Mouse (Mus musculus): Measurements from ENCODE around the gene Aanat. TPM values are rescaled to one million over a fixed set of nuclear protein-coding genes. Genes with fewer than 3 reads are reported as not detected.
A peak's percentile ranks its signal among the peaks of the same experiment; 100 is the strongest.

The Aanat gene
- total and polyA plus RNA-seq, 2 experiments, result not detected

DNA sequence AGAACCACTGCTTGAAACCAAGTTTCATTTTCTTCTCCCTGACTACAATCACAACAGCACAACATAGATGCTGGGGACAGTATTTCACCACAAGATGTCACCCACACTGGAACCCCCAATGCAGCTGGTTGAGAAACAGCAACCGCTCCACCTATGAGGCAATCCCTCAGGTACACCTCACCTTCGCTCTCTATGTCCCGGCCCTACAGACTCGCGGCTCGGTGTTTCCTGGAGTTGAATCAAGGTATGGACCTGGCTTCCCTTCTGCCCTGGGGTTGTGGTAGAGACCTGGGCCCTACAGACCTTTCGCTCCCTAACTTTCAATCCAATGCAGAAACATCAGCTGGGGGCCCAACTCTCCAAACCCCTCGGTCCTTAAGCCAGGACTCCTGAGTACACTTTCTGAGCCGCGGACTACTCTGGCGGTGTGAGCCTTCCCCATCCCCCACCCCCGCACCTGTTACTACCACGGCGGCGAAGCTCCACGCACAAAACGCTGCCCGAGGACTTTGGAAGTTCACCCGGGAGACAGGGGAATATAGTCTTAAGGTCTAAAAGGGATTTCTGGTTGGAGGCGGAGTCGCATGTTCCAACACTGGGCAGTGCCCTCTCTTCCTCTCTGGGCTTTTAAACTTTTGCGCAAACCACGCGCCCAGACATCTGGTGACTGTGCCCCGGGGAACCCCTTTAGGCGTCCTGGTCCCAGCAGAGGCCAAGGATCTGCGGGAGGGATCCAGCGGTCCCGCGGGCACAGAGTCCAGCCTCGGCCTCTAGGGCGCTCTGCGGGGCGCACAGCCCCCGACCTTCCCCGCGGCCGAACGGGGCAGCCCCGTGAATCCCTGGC is 37.3 kb downstream of the Aanat start:
- peak; percentile 67 for DNase-seq (ENCODE audit: extremely low read depth, low read depth, low spot score)
- Histone ChIP-seq H3K79me2 (ENCODE audit: control insufficient read depth, insufficient read depth, low read length) (peaks cover 11% of the 10 kb centered on the region), H3K4me3 (ENCODE audit: insufficient read depth, low read depth, low read length) (peak overlapping the region; percentile 79), H3K4me1 (ENCODE audit: control insufficient read depth, insufficient read depth, low read length) (peaks cover 34% of the 10 kb centered on the region), H3K36me3 (ENCODE audit: control insufficient read depth, insufficient read depth, low read length) (no peaks in the 10 kb centered on the region), H3K9ac (ENCODE audit: low read depth, low read length) (peak overlapping the region; percentile 90), H3K27me3 (ENCODE audit: control insufficient read depth, insufficient read depth, low read length) (no peaks in the 10 kb centered on the region), H3K27ac (replicated peaks; ENCODE audit: insufficient read depth, low read depth, low read length) (peak overlapping the region; percentile 81)
- TF ChIP-seq CTCF (IDR thresholded peaks at IDR 0.05; ENCODE audit: low read depth, low read length) (no peak), POLR2A (IDR thresholded peaks at IDR 0.05; ENCODE audit: extremely low read depth, insufficient read depth, low read length) (no peak)
- WGBS, result 3% methylated on average over 40 of the region's 40 CpGs

DNA sequence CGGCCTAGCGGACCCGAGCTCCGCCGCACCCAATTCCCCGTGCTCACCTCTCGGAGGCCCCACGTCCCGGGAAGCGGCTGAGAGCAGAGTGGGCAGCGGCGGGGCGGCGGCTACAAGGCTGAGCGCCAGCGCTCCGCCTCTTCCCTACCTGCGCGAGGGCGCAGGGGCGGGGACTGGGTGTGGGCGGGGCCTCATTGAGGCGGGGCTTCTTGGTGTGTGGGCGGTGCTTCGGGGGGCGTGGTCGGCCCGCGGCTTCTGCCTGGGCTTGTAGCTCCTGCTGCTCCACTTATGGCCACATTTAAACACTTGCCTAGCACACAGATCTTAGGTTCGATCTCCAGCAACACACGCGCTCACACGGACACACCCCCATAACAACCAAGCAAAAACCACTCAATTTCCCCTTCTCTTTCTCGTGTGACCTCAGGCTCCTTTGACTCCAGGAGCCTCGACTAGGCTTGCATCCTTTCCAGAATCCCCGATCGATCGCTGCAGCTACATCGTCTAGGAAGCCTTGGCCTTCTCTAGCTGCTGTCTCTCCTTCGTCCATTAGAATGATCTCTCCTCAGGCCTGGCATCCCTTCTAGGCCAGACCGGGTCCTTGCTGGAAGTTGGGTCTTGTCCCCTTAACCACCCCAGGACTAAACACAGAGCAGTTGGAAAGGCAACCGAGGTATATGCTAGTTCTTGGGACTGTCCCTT is 38.0 kb downstream of the Aanat start:
- no peaks in the 10 kb centered on the region for H3K36me3 ChIP-seq (ENCODE audit: control insufficient read depth, insufficient read depth, low read length)
- peak overlapping the region; percentile 79 for H3K4me3 ChIP-seq (ENCODE audit: insufficient read depth, low read depth, low read length)
- H3K27ac ChIP-seq (replicated peaks; ENCODE audit: insufficient read depth, low read depth, low read length), result peak overlapping the region; percentile 81
- peak; percentile 60 for DNase-seq (ENCODE audit: extremely low read depth, low read depth, low spot score)
- peaks cover 3% of the 10 kb centered on the region; the same call in 1 of the 2 replicates for H3K79me2 ChIP-seq (ENCODE audit: control insufficient read depth, insufficient read depth, low read length)
- peaks cover 29% of the 10 kb centered on the region for H3K4me1 ChIP-seq (ENCODE audit: control insufficient read depth, insufficient read depth, low read length)
- H3K9ac ChIP-seq (ENCODE audit: low read depth, low read length), result peak overlapping the region; percentile 90
- TF ChIP-seq POLR2A (IDR thresholded peaks at IDR 0.05; ENCODE audit: extremely low read depth, insufficient read depth, low read length) (peak; percentile 54; the same call in 1 of the 2 replicates), CTCF (IDR thresholded peaks at IDR 0.05; ENCODE audit: low read depth, low read length) (no peak)
- 17% methylated on average over 42 of the region's 42 CpGs for WGBS
- no peaks in the 10 kb centered on the region for H3K27me3 ChIP-seq (ENCODE audit: control insufficient read depth, insufficient read depth, low read length)

DNA sequence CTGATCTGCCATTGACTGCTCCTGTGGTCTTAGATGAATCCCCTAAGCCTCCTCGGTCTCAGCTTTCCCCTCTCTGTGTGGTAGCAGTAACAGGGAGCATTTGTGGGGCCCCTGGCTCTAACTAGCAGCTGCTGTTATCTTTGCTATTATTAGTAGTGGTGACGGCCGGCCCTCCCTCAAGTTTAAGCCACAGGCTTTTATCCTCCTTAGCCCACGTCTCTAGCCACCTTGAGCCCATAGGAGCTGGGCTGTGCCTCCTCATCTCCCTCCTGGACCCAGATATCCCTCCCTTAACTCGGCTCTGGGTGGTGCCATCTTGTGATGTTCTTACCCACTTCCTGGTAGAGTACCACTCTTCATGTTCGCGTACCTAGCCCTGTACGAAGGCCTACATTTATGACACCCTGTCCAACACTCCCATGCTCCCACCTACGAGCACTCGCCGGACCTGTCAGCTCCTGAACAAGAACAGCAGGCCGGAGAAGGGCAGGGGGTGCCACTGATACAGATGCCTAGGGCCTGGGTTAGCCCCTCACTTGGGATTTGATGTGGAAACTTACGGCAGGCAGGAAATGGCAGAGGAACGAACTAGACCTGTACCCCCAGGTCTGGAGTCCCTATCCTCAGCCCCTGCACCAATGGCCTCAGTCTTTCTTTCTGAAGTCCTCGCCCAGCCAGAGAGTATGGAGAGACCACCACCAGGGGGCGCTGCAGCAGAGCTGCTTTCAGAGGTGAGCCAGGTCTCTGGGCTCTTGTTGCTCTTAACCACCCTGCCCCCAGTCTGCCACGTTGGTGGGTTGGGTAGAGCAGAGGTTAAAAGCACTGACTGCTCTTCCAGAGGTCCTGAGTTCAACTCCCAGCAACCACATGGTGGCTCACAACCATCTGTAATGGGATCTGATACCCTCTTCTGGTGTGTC is 39.1 kb downstream of the Aanat start:
- Histone ChIP-seq H3K9ac (ENCODE audit: low read depth, low read length) (no peak overlapping the region), H3K4me1 (ENCODE audit: control insufficient read depth, insufficient read depth, low read length) (peaks cover 24% of the 10 kb centered on the region), H3K4me3 (ENCODE audit: insufficient read depth, low read depth, low read length) (no peak overlapping the region), H3K36me3 (ENCODE audit: control insufficient read depth, insufficient read depth, low read length) (no peaks in the 10 kb centered on the region), H3K79me2 (ENCODE audit: control insufficient read depth, insufficient read depth, low read length) (no peaks in the 10 kb centered on the region; the same call in 1 of the 2 replicates), H3K27ac (replicated peaks; ENCODE audit: insufficient read depth, low read depth, low read length) (no peak overlapping the region), H3K27me3 (ENCODE audit: control insufficient read depth, insufficient read depth, low read length) (no peaks in the 10 kb centered on the region)
- TF ChIP-seq CTCF (IDR thresholded peaks at IDR 0.05; ENCODE audit: low read depth, low read length), result peak; percentile 83
- no peak for TF ChIP-seq POLR2A (IDR thresholded peaks at IDR 0.05; ENCODE audit: extremely low read depth, insufficient read depth, low read length)
- 85% methylated on average over 17 of the region's 17 CpGs for WGBS
- peak; percentile 39 for DNase-seq (ENCODE audit: extremely low read depth, low read depth, low spot score)

DNA sequence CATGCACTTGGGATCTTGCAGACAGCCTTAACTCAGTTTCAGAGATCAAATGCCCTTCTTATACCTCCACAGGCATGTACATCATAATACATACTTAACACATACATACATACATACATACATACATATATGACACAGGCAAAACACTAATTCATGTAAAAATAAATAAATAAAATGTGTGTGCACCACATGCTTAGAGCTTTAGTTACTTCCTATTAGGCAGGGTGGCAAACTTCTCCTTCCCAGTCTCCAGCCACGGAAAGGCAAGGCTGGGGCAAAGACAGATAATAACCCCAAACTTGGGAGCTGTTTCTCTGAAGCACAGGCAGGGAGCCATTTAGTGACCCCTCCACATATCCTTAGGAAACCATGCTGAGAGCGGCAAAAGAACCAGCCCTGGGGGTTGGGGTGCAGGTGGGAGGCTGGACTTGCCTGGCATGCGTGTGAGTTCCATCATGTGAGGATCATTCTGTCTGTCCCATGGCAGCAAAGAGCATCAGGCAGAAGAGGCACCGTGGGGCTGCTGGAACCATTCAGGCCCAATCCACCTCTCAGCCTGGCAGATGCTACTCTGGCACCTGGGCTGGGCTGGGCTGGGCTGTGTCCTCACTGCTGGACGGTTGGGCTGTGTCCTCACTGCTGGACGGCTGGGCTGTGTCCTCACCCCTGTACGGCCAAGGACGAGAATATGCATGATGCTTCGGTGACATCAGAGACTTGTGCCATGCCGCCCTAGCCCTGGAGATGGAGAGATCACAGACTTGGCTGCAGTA is 40.3 kb downstream of the Aanat start, which contains the start of gene Rhbdf2:
TSS of gene Rhbdf2 (minus strand) at position 721 of the 773 bp plus-strand sequence.
- Histone ChIP-seq H3K36me3 (ENCODE audit: control insufficient read depth, insufficient read depth, low read length) (no peaks in the 10 kb centered on the region), H3K27me3 (ENCODE audit: control insufficient read depth, insufficient read depth, low read length) (no peaks in the 10 kb centered on the region), H3K4me1 (ENCODE audit: control insufficient read depth, insufficient read depth, low read length) (peaks cover 15% of the 10 kb centered on the region), H3K79me2 (ENCODE audit: control insufficient read depth, insufficient read depth, low read length) (no peaks in the 10 kb centered on the region; the same call in 1 of the 2 replicates), H3K4me3 (ENCODE audit: insufficient read depth, low read depth, low read length) (no peak within 1 kb of the TSS), H3K9ac (ENCODE audit: low read depth, low read length) (no peak within 1 kb of the TSS), H3K27ac (replicated peaks; ENCODE audit: insufficient read depth, low read depth, low read length) (no peak within 1 kb of the TSS)
- TF ChIP-seq POLR2A (IDR thresholded peaks at IDR 0.05; ENCODE audit: extremely low read depth, insufficient read depth, low read length) (no peak), CTCF (IDR thresholded peaks at IDR 0.05; ENCODE audit: low read depth, low read length) (no peak)
- 84% methylated on average over 10 of the region's 10 CpGs for WGBS
- no peak for DNase-seq (ENCODE audit: extremely low read depth, low read depth, low spot score)
